Mouse (Mus musculus): ENCODE results near the gene Rrnad1.

DNA sequence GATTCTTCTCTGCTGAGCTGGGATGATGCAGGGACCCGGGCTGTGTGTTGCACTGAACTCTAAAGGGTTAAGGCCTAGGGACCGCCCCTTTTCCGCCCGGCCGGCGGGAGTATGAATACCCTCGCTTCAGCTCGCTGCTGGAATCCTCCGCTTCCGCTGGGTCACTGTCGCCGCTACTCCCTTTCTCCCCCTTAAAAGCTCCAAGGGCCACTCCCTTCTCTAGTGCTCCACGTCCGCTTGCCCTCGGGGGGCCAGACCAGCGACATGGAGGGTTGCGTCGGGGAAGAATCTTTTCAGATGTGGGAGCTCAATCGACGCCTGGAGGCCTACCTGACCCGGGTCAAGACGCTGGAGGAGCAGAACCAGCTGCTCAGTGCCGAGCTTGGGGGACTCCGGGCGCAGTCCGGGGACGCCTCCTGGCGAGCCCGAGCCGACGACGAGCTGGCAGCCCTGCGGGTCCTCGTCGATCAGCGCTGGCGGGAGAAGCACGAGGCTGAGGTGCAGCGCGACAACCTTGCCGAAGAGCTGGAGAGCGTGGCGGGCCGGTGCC is 40.5 kb upstream of the Rrnad1 start, which contains the start of gene Nes:
- TF ChIP-seq POLR2A (IDR thresholded peaks at IDR 0.05; ENCODE audit: borderline replicate concordance, control insufficient read depth, low read depth, low read length) (no peak), CTCF (IDR thresholded peaks at IDR 0.05; ENCODE audit: control insufficient read depth, insufficient read depth, low read length) (no peak)
